Mouse (Mus musculus) cortical plate, adult 2 months (tissue): ENCODE results near the gene Robo2.

ENCODE experiments used
- CTCF ChIP-seq: fragments of 200-500 bp; IDR thresholded peaks from 2 replicates; pipeline ENCODE4 v1.5.1; 2011; ENCODE audit warnings: mild to moderate bottlenecking, control low read depth, low read length; ENCODE audit not compliant: insufficient read depth; ENCODE audit errors: extremely low read depth
- POLR2A ChIP-seq: fragments of 200-500 bp; IDR thresholded peaks from 2 replicates; pipeline ENCODE4 v1.6.1; 2011; ENCODE audit warnings: mild to moderate bottlenecking, low read length, control low read depth; ENCODE audit not compliant: insufficient read depth; ENCODE audit errors: extremely low read depth

- TF ChIP-seq POLR2A (no peak), CTCF (no peak)
These were observed 321.7 kb downstream of the Robo2 start for GRCm38 (mm10) chr16:74089951-74090350.
